ENCODE assay signal across 15 mouse cellular contexts in genomic region chr12:85510013-85510412, GRCm38 (mm10).
"Had no signal": no experiment of that assay in that cellular context is flagged by ENCODE, and none has a peak within 500 bp of the region (broad histone marks: within the 10 kb centered on the region; RNA-seq: fewer than 3 reads in every experiment).

No protein-coding gene starts in this region.

- DNase-seq: lung, adult 18-20 months; lung, embryonic 14.5 days; lung, postnatal 10 days; lung, postnatal 4 days; right cerebral cortex, postnatal 14 days; thymus, adult 2 months; thymus, postnatal 25 days; thymus, postnatal 4 days had no signal

- H3K4me3 ChIP-seq: megakaryocyte, embryonic 14.5 days; midbrain, embryonic 13.5 days; midbrain, embryonic 15.5 days; neural tube, embryonic 12.5 days; stomach, embryonic 15.5 days had no signal

- H3K4me1 ChIP-seq: megakaryocyte, embryonic 14.5 days; midbrain, embryonic 13.5 days; midbrain, embryonic 15.5 days; neural tube, embryonic 12.5 days; stomach, embryonic 15.5 days had no signal

- H3K4me2 ChIP-seq: lung, embryonic 14.5 days; midbrain, embryonic 11.5 days; midbrain, embryonic 13.5 days; midbrain, embryonic 15.5 days; neural tube, embryonic 12.5 days; stomach, embryonic 15.5 days had no signal

- H3K36me3 ChIP-seq: midbrain, embryonic 13.5 days; midbrain, embryonic 15.5 days; neural tube, embryonic 12.5 days; stomach, embryonic 15.5 days had no signal

- H3K27ac ChIP-seq: midbrain, embryonic 13.5 days; midbrain, embryonic 15.5 days; neural tube, embryonic 12.5 days; stomach, embryonic 15.5 days; stomach, postnatal 0 days had no signal

- ATAC-seq: midbrain, embryonic 13.5 days; midbrain, embryonic 15.5 days had no signal

- H3K27me3 ChIP-seq: midbrain, embryonic 13.5 days; midbrain, embryonic 15.5 days; neural tube, embryonic 12.5 days; stomach, embryonic 15.5 days had no signal

- H3K9ac ChIP-seq: lung, embryonic 14.5 days; midbrain, embryonic 13.5 days; midbrain, embryonic 15.5 days; neural tube, embryonic 12.5 days; stomach, embryonic 15.5 days had no signal

- H3K9me3 ChIP-seq: midbrain, embryonic 15.5 days; stomach, embryonic 15.5 days had no signal
